Mouse (Mus musculus) adipose tissue, adult 10 weeks (tissue): ENCODE results near the gene Wapl. TPM values are rescaled to one million over a fixed set of nuclear protein-coding genes. Genes with fewer than 3 reads are reported as not detected.

Source experiments
- polyA plus RNA-seq: library from polyadenylated mRNA; stranded (reverse); fragments of 350-450 nt; fragmentation: Illumina TruSeq; extraction: RNeasy Lipid Tissue Mini Kit (QIAGEN cat#74804); gene quantifications from one replicate; pipeline ENCODE4 v1.2.3, GENCODE M21; 2014; ENCODE audit warnings: low read depth, low replicate concordance

Wapl gene
- polyA plus RNA-seq = 28.5 TPM

GRCm38 (mm10) chr14:34673395-34674228 is at the start of gene Wapl:
Wapl (plus strand) TSS chr14:34673928.

Other genes starting within 250 kb of the Wapl start
- 35.4 TPM for gene Bmpr1a, start 170.6 kb upstream of the Wapl start, polyA plus RNA-seq
- gene 9230112D13Rik, start 151.1 kb upstream of the Wapl start, polyA plus RNA-seq = 0.45 TPM
- 2.4 TPM for gene Ldb3, start 85.2 kb upstream of the Wapl start, polyA plus RNA-seq
- gene Opn4, start 73.8 kb upstream of the Wapl start, polyA plus RNA-seq = not detected
- gene Grid1, start 146.2 kb downstream of the Wapl start, polyA plus RNA-seq = 0.36 TPM